Mouse (Mus musculus) kidney, postnatal 0 days (tissue): ENCODE data around the gene Paqr7. TPM values are rescaled to one million over a fixed set of nuclear protein-coding genes. Genes with fewer than 3 reads are reported as not detected.
A peak's percentile ranks its signal among the peaks of the same experiment; 100 is the strongest.

ENCODE experiments used
- ATAC-seq: fragments of 200-750 bp; cut with Nextera tagmentation; replicated peaks from 2 replicates; pipeline ENCODE4 v1.8.0; 2017; ENCODE audit warnings: low read depth, moderate number of reproducible peaks, moderate TSS enrichment, moderate library complexity; ENCODE audit not compliant: low FRiP score
- DNase-seq: peaks from one replicate; pipeline ENCODE4 v3.0.0-alpha.2; 2016; ENCODE audit warnings: low spot score
- H3K27ac ChIP-seq: fragments of 300-500 bp; sonication (generic); 2 replicates; pipeline ENCODE4 v1.5.1; 2014; ENCODE audit warnings: mild to moderate bottlenecking
- H3K27me3 ChIP-seq: fragments of 300-500 bp; sonication (generic); 2 replicates; pipeline ENCODE4 v1.6.1; 2014; ENCODE audit warnings: low read length, mixed read lengths; ENCODE audit not compliant: insufficient read depth
- H3K36me3 ChIP-seq: fragments of 300-500 bp; sonication (generic); 2 replicates; pipeline ENCODE4 v1.6.1; 2014; ENCODE audit warnings: low read length, mixed read lengths; ENCODE audit not compliant: insufficient read depth
- H3K4me1 ChIP-seq: fragments of 300-500 bp; sonication (generic); replicated peaks from 2 replicates; pipeline ENCODE4 v1.6.1; 2014; ENCODE audit warnings: antibody characterized with exemption, low read length, mixed read lengths; ENCODE audit not compliant: insufficient read depth
- H3K4me2 ChIP-seq: fragments of 300-500 bp; sonication (generic); 2 replicates; pipeline ENCODE4 v1.6.1; 2014; ENCODE audit warnings: mild to moderate bottlenecking, low read length, moderate library complexity, mixed read lengths
- H3K4me3 ChIP-seq: fragments of 300-500 bp; sonication (generic); replicated peaks from 2 replicates; pipeline ENCODE4 v1.5.1; 2014; ENCODE audit warnings: low read depth, low read length
- H3K9ac ChIP-seq: fragments of 300-500 bp; sonication (generic); 2 replicates; pipeline ENCODE4 v1.6.1; 2014; ENCODE audit warnings: low read depth, low read length
- H3K9me3 ChIP-seq: fragments of 300-500 bp; sonication (generic); replicated peaks from 2 replicates; pipeline ENCODE4 v1.6.1; 2016; ENCODE audit warnings: low read length, inconsistent platforms, mixed read lengths
- CTCF ChIP-seq: IDR thresholded peaks from 2 replicates; pipeline ENCODE4 v1.5.1; 2016; ENCODE audit warnings: antibody characterized with exemption, low read depth, mild to moderate bottlenecking, moderate library complexity
- WGBS: fragments of 180-500 bp; shearing (Covaris S2); extraction: QIAGEN DNeasy Blood & Tissue Kit; methylation state at CpG from one replicate; pipeline ENCODE4 v1.1.7; 2014; 5-methylcytosine and 5-hydroxymethylcytosine counted together
- polyA plus RNA-seq: library from polyadenylated mRNA; unstranded; fragments of >200 nt; fragmentation: Nextera tagmentation; extraction: Ambion mirVana; gene quantifications from 2 replicates; pipeline ENCODE4 v1.2.1, GENCODE M21; 2015

The Paqr7 gene
- polyA plus RNA-seq, 1 experiment from 2014 or later: 5.7 TPM

- no peaks in the 10 kb centered on the region for H3K9me3 ChIP-seq
- no peak overlapping the region for H3K4me2 ChIP-seq
- WGBS: 52% methylated on average over 12 of the region's 12 CpGs
- H3K27me3 ChIP-seq: no peaks in the 10 kb centered on the region
- H3K4me3 ChIP-seq: no peak overlapping the region
- H3K36me3 ChIP-seq: no peaks in the 10 kb centered on the region
- no peak overlapping the region for H3K27ac ChIP-seq
- DNase-seq (no peak), ATAC-seq (no peak)
- H3K4me1 ChIP-seq: peaks cover 6% of the 10 kb centered on the region; the same call in 1 of the 2 replicates
- TF ChIP-seq CTCF: no peak
- H3K9ac ChIP-seq: no peak overlapping the region
Measured at GRCm38 (mm10) chr4:134465789-134466188, 30.7 kb upstream of the Paqr7 start.

DNA sequence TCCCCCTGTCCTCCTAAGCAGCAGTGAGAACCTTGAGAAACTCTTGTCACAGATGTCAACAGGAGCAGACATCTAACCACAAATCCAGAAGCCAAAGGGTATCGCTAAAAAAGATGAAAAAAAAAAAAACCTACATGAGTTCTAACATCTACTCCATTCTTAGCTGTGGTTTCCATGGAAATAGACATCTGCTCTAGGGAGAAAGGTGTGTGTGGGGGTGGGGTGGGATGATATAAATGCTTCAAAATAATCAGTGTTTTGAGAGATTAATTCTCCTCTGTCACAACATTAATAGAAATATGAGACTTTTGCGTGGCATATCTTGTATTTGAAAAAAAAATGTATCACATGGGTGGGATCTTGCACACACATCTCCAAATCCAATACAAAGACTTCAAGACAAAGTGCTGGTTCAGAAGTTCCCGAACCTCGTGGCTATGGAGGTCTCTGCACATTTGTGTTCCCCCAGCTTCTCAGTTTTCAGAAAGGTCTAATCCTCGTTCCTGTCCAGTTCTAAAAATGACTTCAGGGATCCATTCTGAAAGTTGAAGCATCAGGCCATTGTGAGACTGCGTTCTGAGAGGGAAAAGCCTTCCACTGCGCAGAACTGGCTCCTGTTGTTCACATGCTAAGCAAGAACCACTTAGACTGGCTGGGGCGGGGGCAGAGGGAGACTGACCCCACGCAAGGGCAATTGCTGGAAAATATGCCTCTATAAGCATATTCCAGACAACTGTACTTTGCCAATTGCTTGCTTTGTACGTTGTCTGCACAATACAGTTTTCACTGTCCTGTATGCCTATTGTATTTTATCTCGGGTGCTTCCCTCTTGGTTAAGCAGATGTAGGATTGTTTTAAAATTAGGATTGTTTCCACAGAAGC, 29.9 kb upstream of the Paqr7 start:
- Histone ChIP-seq H3K27me3 (no peaks in the 10 kb centered on the region), H3K9ac (no peak overlapping the region), H3K36me3 (no peaks in the 10 kb centered on the region), H3K4me1 (peaks cover 9% of the 10 kb centered on the region; the same call in 1 of the 2 replicates), H3K4me3 (no peak overlapping the region), H3K4me2 (peak overlapping the region; percentile 98), H3K27ac (no peak overlapping the region), H3K9me3 (no peaks in the 10 kb centered on the region)
- no peak for DNase-seq
- no peak for TF ChIP-seq CTCF
- 76% methylated on average over 11 of the region's 11 CpGs for WGBS
- no peak for ATAC-seq

- ATAC-seq (peak; percentile 21), DNase-seq (peak; percentile 67)
- Histone ChIP-seq H3K9ac (peak overlapping the region; percentile 51), H3K4me2 (peak overlapping the region; percentile 98), H3K4me1 (peaks cover 9% of the 10 kb centered on the region; the same call in 1 of the 2 replicates), H3K9me3 (no peaks in the 10 kb centered on the region), H3K27me3 (no peaks in the 10 kb centered on the region), H3K27ac (peak overlapping the region; percentile 72), H3K36me3 (peaks cover 7% of the 10 kb centered on the region; the same call in 1 of the 2 replicates), H3K4me3 (peak overlapping the region; percentile 76)
- TF ChIP-seq CTCF: no peak
- WGBS: under 1% methylated on average over 31 of the region's 31 CpGs
Measured at GRCm38 (mm10) chr4:134467435-134468214, 28.9 kb upstream of the Paqr7 start.

GRCm38 (mm10) chr4:134468215-134468575, 28.3 kb upstream of the Paqr7 start, which contains the start of gene Stmn1:
Gene Stmn1 (plus strand): TSS chr4:134468320.
- DNase-seq (peak; percentile 97), ATAC-seq (peak; percentile 96)
- peaks cover 9% of the 10 kb centered on the region; the same call in 1 of the 2 replicates for H3K4me1 ChIP-seq
- H3K27ac ChIP-seq: peak within 1 kb of the TSS; percentile 86
- peak within 1 kb of the TSS; percentile 81 for H3K9ac ChIP-seq
- H3K9me3 ChIP-seq: no peaks in the 10 kb centered on the region
- peaks cover 7% of the 10 kb centered on the region; the same call in 1 of the 2 replicates for H3K36me3 ChIP-seq
- TF ChIP-seq CTCF: no peak
- WGBS: under 1% methylated on average over 31 of the region's 31 CpGs
- peak within 1 kb of the TSS; percentile 98 for H3K4me2 ChIP-seq
- H3K4me3 ChIP-seq: peak within 1 kb of the TSS; percentile 76
- H3K27me3 ChIP-seq: no peaks in the 10 kb centered on the region

DNA sequence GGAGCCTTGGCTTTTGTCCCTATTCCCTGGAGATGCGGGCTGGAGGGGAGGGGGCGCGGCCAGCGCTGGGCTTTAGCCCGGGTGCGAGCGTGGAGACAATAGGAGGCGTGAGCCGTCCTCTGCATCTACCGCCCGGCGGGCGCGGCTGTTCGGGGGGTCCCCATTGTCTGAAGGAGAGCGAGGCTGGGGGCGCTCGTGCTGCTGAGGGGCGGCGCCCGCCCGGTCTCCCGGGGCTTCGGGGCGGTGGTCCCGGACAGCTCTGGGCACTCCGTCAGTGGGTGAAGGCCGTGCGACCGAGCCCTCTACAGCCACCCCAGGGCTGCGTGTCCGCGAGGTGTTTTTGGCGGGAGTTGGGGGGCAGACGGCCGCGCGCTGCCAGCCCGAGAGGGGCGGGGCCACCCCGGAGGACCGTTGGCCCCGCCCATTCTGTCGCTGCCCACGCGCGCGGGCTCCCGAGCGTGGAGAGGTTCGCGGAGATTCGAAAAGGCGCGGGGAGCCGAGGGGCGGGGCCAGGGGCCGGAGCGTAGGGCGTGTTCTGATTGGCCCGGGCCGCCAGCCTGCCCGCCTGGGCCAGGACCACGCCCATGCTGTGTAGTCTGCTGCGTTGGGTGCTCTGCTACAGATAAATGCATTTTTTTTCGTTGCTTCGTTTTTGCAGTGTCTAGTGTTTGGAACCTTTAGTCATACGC, 27.8 kb upstream of the Paqr7 start:
- ATAC-seq: peak; percentile 89
- TF ChIP-seq CTCF: no peak
- no peaks in the 10 kb centered on the region for H3K9me3 ChIP-seq

GRCm38 (mm10) chr4:134469341-134469796, 27.1 kb upstream of the Paqr7 start:
- H3K4me2 ChIP-seq: peak overlapping the region; percentile 98
- peaks cover 11% of the 10 kb centered on the region for H3K36me3 ChIP-seq
- H3K4me1 ChIP-seq: peaks cover 9% of the 10 kb centered on the region; the same call in 1 of the 2 replicates
- no peak overlapping the region for H3K27ac ChIP-seq
- TF ChIP-seq CTCF: no peak
- no peaks in the 10 kb centered on the region for H3K27me3 ChIP-seq
- peak overlapping the region; percentile 36 for H3K9ac ChIP-seq
- no peak for ATAC-seq
- 12% methylated on average over 6 of the region's 6 CpGs for WGBS
- H3K9me3 ChIP-seq: no peaks in the 10 kb centered on the region
- DNase-seq: peak; percentile 31
- peak overlapping the region; percentile 76 for H3K4me3 ChIP-seq

More for the DNA sequence above, 27.8 kb upstream of the Paqr7 start:
- Histone ChIP-seq H3K9ac (peak overlapping the region; percentile 81), H3K4me2 (peak overlapping the region; percentile 98), H3K27ac (peak overlapping the region; percentile 86), H3K27me3 (no peaks in the 10 kb centered on the region), H3K4me1 (peaks cover 9% of the 10 kb centered on the region; the same call in 1 of the 2 replicates), H3K4me3 (peak overlapping the region; percentile 76), H3K36me3 (peaks cover 7% of the 10 kb centered on the region; the same call in 1 of the 2 replicates)
- peak; percentile 96 for DNase-seq
- under 1% methylated on average over 68 of the region's 68 CpGs for WGBS
